Mouse (Mus musculus) lung, postnatal 25 days (tissue): Measurements from ENCODE around the gene Pusl1.

Experiments used
- DNase-seq: peaks from one replicate; pipeline ENCODE4 v3.0.0; 2022; ENCODE audit warnings: low spot score

Pusl1 gene

GRCm38 (mm10) chr4:155841651-155842270, 49.8 kb downstream of the Pusl1 start:
- no peak for DNase-seq

GRCm38 (mm10) chr4:155841003-155841454, 50.6 kb downstream of the Pusl1 start:
- peak; percentile 78 for DNase-seq

- no peak for DNase-seq
Measured at GRCm38 (mm10) chr4:155840076-155841002, 51.2 kb downstream of the Pusl1 start.

- DNase-seq = peak; percentile 93
Measured at GRCm38 (mm10) chr4:155839483-155839910, 52.1 kb downstream of the Pusl1 start, which contains the start of gene Mxra8. Gene Mxra8 (plus strand): TSS chr4:155839680.

GRCm38 (mm10) chr4:155838187-155839153, 53.1 kb downstream of the Pusl1 start:
- DNase-seq = peak; percentile 24
